Mouse (Mus musculus) gastrocnemius, postnatal 14 days (tissue): ENCODE measurements around the gene Ccdc153. TPM values are rescaled to one million over a fixed set of nuclear protein-coding genes. Genes with fewer than 3 reads are reported as not detected.

Source experiments
- DNase-seq: peaks from one replicate; pipeline ENCODE4 v3.0.0; 2021; ENCODE audit warnings: mixed read lengths
- intact Hi-C: fragments of 180-260 bp; cut with DNase I; formaldehyde crosslinking; loops from one replicate; pipeline ENCODE4 v1.15.1; 2025; ENCODE audit warnings: low total_unique reads
- total RNA-seq, 2 experiments: library from RNA; stranded (reverse); gene quantifications; 2 replicates each; pipeline ENCODE4 v1.2.3; 2021

The Ccdc153 gene
- total RNA-seq, 2 experiments from 2014 or later = not detected

DNA sequence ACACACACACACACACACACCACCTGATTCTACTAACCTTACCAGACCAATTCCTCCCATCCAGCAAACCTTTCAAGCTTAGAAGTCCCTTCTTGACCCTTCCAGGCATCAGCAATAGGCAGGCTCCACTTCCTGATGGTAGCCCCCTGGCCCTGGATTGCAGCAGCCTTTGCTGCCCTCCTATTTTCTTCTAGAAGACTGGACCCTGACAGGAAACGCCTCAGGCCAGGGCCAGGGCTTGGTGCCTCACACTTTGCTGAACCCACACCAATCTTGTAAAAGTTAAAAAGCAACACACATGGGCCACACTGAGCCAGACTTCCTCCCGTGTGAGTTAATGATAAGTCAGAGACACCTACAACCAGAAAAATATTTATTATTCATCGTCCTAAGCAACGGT is 3.3 kb upstream of the Ccdc153 start:
- intact Hi-C loops = loop anchor here (10.0 kb wide), 1 partner anchor 102 kb away; the partner anchor contains the start of gene Mcam
- no peak for DNase-seq

- intact Hi-C loops = loop anchor here (10.0 kb wide), 1 partner anchor 104 kb away; the partner anchor contains the start of gene Mcam
- DNase-seq = no peak
Measured at GRCm38 (mm10) chr9:44238501-44239190, 1.8 kb upstream of the Ccdc153 start.

DNA sequence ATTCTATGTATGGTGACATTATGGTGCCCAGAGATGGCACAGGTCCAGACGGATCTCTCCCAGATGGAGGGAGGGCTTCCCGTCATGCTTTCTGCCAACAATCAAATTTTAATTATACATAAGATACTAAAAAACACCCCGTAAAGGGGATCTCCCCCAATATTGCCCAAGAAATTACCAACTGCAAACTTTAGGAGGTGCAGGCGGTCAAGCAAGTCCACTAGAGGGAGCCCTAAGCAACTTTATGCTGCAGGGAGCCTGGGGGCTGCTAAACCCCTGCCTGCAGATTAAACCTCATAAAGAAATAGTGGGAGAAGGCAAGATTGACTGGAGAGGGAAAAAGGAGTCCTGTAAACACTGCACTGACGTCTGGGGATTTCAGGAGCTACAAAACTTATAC is 1.0 kb upstream of the Ccdc153 start:
- intact Hi-C loops = loop anchor here (10.0 kb wide), 1 partner anchor 105 kb away; the partner anchor contains the start of gene Mcam
- peak; percentile 38 for DNase-seq

DNA sequence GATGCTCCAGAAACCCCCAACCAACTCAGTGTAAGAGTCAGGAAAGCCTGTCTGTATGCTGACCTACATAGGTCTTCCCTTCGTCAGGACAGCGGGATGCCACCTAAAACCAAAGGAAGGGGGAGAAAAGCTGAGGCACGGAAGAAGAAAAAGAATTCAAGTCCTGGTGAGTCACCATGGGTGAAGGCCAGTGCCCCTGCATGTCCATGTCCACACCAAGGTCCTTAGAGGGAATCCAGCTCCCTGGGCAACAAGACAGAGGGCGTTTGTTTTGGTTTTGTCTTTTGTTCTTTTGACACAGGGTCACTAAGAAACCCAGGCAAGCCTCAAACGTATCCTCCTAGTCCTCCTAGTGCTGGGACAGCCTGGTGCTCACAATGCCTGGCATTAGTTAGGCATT is 435 bp downstream of the Ccdc153 start:
- intact Hi-C loops = no loop called here
- DNase-seq = no peak

DNA sequence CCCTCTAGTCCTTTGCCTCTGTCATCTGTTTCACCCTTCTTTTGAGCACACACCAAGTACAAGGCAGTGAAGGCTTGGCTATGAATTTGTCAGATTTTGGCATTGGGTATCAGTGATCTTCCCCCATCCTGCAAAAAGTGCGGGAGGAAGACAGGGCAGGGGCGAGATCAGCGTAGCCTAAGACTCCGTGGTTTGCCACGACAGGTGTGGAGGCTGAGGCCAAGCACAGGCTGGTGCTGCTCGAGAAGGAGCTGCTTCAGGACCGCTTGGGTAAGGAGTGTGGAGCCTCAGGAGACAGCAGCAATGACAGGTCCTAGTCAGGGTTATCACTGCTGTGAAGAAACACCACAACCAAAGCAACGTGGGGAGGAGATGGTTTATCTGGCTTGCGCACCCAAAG is 942 bp downstream of the Ccdc153 start:
- intact Hi-C loops = no loop called here
- no peak for DNase-seq

- intact Hi-C loops = no loop called here
- no peak for DNase-seq
Measured at GRCm38 (mm10) chr9:44243621-44244020, 3.1 kb downstream of the Ccdc153 start.

DNA sequence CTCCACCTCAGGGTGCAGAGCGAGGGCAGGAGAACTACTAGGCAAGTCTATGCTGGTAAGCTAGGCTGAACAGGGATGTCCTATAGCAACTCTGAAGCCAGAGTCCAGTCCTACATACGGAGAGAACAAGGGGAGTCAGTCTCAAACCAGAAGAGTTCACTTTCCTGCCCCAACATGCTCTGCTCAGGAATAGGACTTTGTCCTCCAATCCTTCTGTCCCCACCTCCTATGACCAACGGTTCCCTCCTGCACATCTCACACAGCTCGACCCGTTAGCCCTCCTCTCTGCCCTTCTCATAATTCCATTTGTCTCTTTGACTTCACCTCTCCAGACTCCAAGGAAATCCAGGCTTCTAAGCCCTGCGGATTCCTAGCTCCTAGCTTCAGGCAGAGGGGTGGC is 7.4 kb downstream of the Ccdc153 start:
- intact Hi-C loops = no loop called here
- DNase-seq = no peak

- intact Hi-C loops = loop anchor here (5.0 kb wide), 2 partner anchors 103 to 143 kb away; no protein-coding TSS in a partner anchor
- DNase-seq = peak; percentile 69
Measured at GRCm38 (mm10) chr9:44249181-44250146, 9.0 kb downstream of the Ccdc153 start.

- no peak for DNase-seq
- intact Hi-C loops = loop anchor here (5.0 kb wide), 2 partner anchors 102 to 142 kb away; no protein-coding TSS in a partner anchor
Measured at GRCm38 (mm10) chr9:44250445-44250844, 10.0 kb downstream of the Ccdc153 start.

DNA sequence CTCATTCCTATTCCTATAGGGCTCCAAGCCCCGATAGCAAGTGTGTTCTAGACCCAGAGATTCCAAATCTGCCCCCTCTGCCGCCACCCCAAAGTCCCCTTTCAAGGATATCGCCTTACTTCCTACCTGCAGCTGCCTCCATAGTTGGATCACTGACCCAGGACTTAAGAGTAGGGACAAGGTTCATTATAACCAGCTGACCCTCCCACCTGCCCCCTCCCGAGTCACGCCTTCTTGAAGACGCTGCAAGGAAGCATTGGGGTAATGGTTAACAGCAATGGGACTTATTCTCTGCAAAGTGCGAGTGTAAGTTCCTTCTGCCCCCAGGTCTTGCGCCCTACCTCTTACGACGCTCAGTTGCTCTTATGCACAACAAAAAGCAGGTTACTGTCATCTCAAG is 10.8 kb downstream of the Ccdc153 start, which contains the start of gene Pdzd3:
Gene Pdzd3 (minus strand): TSS at position 158 of the 400 bp plus-strand sequence.
- no peak for DNase-seq
- intact Hi-C loops = loop anchor here (5.0 kb wide), 2 partner anchors 101 to 141 kb away; no protein-coding TSS in a partner anchor

- DNase-seq = no peak
- intact Hi-C loops = loop anchor here (5.0 kb wide), 2 partner anchors 99 to 139 kb away; no protein-coding TSS in a partner anchor
Measured at GRCm38 (mm10) chr9:44253441-44253840, 13.0 kb downstream of the Ccdc153 start.

GRCm38 (mm10) chr9:44254508-44255135 is 14.1 kb downstream of the Ccdc153 start:
- intact Hi-C loops = loop anchor here (5.0 kb wide), 2 partner anchors 98 to 138 kb away; no protein-coding TSS in a partner anchor
- DNase-seq = no peak

GRCm38 (mm10) chr9:44255136-44255521 is 14.7 kb downstream of the Ccdc153 start:
- intact Hi-C loops = no loop called here
- DNase-seq = no peak

GRCm38 (mm10) chr9:44256213-44256612 is 15.7 kb downstream of the Ccdc153 start:
- no peak for DNase-seq
- intact Hi-C loops = no loop called here

- DNase-seq = no peak
- intact Hi-C loops = no loop called here
Measured at GRCm38 (mm10) chr9:44259014-44259413, 18.5 kb downstream of the Ccdc153 start.

DNA sequence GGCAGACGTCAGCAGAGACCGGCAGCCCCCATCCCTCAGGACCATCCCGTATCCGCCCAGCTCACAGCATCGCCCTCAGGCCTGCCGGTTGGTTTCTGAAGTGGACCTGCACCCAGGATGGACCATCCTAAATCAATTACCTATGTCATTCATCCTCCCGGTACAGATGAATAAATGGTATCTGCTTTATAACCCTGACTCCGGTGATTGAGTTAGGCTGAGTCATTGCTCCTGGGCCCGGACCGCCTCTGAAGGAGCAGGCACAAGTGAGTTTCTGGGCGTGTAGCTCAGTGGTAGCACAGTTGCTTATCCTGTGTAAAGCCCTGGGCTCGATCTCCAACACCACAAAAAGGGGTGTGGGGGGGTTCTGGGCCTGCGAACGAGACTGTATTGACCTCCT is 20.9 kb downstream of the Ccdc153 start:
- intact Hi-C loops = no loop called here
- no peak for DNase-seq

DNA sequence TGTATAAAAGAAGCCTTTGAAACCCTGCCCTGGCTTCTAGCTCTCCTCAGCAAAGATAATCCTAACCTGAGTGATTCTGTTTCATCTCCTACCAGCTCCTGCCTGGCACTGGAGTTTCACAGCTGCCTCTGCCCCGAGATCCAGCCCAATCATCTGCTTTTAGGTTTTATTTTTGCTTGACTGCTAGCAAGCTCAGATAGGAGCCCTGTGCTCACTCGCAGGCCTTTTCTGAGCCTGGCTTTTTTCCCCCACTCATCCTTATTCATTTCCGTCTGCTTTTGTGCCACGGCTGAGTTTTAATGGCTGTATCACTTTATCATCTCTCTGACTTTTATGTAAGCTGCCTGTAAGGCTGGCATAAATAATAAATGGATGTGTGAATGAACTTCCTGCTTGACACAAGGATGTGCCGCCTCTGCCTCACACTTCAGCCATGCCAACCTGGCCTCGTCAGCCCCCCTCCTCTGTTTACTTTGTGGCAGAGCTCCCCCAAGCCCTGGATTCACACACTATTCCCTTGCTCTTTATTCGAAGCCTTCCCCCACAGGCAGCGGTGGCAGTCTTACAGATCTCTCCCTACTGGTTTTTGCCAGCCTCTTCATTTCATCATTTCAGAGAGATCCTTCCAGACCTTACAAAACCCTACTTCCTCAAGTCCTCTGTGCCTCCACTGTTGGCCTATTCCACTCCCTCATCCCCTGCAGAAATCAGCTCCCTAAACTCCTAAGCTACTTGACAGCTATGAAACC is 26.2 kb downstream of the Ccdc153 start:
- intact Hi-C loops = no loop called here
- DNase-seq = no peak

DNA sequence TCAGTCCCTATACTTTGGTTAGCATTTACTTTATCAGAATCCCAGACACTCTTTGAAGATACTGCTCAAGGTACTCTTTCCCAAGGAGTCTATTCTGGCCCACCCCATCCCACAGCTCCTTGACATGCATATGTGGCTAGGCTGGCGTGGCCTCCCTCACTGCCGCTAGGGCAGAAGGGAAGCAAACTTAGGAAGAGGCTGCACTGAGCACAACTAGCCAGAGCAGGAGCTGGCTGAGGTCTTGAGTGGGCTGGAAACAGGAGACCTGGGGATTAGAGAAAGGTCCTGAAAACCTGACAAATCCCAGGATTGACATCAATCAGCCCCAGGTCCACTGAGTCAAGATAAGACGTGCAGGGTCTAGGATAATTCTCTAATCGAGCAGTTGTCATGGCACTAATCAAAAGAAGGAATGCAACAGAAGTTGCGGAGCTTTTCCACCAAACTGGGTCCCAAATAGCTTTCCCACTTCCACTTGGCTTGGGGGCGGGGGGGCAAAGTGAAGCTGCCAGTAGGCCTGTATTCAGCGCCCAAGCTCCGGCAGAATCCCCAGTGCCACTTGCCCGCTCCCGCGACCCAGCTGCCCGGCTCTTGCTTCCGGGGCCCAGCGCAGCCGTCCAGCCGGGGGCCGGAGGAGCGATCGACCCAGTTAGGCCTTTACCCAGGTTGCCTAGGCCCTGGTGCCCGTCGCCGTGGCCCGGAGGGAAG is 27.0 kb downstream of the Ccdc153 start:
- no peak for DNase-seq
- intact Hi-C loops = no loop called here
